Mouse (Mus musculus): ENCODE measurements at regions not wholly inside any gene's neighbourhood (a gene's known extent, or its start where the extent isn't known, plus 50 kb on each side); places are given as distances from the start of the nearest gene placed in this dataset.

DNA sequence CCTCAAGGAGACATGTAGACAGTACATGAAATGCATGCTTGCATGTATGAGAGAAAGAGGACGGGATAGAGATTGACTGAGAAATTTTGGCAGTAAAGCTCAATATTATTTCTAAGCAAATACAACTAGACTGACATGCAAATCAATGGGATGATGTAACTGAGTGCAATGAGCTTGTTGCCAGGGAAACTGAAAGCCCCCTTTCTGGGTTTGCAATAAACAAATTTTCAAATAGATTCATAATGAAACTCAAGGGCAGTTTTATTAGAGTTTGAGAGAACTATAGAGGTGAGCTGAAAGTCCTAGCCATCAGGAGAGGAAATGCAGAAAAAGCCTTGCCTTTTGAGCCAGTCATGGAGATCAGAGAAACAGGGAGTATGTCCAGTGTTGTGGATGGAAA is 460.2 kb downstream of the Arl4a start:
- no peak for DNase-seq

- no peak for DNase-seq
Observed at GRCm38 (mm10) chr12:39572802-39573201, 465.0 kb downstream of the Arl4a start.

GRCm38 (mm10) chr12:39572147-39572546 is 465.7 kb downstream of the Arl4a start:
- DNase-seq = no peak

- no peak for DNase-seq
Observed at GRCm38 (mm10) chr12:39560734-39561446, 476.9 kb downstream of the Arl4a start.

- no peak for DNase-seq
Observed at GRCm38 (mm10) chr12:39558491-39558890, 479.3 kb downstream of the Arl4a start.

DNA sequence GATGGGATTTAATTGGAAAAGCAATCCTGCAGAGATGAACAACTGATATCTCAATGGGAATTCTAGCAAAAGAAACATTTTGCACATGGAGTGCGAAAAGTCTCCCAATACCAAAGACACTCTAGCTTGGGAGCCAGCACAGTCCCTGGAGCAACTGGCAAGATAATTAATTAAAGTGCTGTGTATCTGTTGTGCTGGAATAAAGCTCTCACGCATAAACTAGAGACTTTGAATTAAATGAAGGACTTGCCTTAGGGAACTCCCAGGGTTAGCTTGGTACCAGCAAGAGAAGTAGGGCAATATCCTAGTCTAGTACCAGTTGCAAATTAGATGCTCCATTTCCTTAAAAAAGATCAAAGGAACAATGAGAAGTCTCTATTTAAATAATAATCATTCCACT is 501.5 kb downstream of the Arl4a start:
- DNase-seq = no peak

- no peak for DNase-seq
Observed at GRCm38 (mm10) chr12:39528121-39528520, 509.7 kb downstream of the Arl4a start.

- DNase-seq = no peak
Observed at GRCm38 (mm10) chr12:39527216-39527600, 510.6 kb downstream of the Arl4a start.

DNA sequence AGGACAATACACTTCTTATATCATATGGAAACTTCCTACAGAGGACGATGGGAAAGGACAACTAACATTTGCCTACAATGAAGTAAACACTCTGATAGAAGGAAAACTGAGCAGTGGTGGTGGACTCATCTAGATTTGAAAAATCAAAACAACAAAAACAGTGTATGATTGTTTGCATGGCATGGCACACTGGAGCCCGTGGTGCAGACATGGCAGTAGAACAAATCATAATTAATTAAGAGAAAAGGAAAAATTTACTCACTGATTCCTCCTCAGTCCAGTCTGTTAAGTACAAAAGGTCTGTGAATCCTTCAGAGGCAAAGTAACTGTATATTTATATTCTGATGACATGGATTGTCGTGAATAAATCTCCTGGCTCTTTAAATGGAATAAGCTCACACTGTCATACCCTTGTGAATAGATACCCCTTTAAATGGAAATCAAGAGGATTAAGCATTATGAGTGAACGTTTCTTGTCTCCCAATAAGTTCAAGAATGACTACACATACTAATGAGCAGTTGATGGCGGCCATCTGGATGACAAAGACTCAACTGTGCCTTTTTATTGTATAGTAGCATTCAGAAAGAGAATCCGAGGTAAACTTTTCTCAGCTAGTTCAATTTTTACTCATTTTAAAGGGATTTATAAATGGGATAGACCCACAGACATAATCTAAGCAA is 511.1 kb downstream of the Arl4a start:
- no peak for DNase-seq

GRCm38 (mm10) chr12:39515690-39516089 is 522.1 kb downstream of the Arl4a start:
- DNase-seq = no peak

DNA sequence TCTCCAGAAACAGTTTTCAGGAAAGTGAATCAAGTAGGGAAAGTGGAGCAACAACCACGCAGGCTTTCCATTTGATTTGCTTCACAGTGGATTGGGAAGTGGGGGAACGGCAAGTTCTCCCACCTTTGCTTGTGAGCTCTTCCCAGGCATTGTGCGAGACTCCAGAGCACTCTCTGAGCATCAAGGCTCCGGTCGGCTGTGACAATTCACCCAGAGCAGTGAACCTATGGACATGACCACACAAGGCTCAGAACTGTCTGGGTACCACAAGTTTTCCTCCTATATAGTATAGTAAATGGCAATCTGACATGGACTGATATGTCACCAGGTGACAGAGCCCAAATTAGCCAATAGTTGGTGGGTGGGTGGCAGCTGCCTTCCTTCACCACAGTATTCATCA is 527.0 kb downstream of the Arl4a start:
- no peak for DNase-seq

GRCm38 (mm10) chr12:39510073-39510812 is 527.6 kb downstream of the Arl4a start:
- peak; percentile 56 for DNase-seq

DNA sequence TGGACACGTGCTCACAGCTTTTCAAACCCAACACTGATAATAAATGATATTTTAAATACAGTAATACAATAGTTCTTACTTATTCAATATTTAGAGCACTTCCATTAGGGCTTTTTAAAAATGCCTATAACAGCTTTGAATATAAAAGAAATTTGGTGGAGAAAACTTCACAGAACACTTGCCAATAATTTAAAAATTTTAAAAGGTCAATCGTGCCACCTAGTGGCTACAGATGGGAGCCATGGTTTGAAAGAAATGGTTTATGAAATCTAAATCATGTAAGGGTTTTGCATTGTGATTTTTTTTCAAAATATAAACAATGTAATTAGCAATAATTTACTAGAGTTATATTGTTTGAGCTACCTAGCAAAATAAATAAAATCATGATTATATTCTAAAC is 541.6 kb downstream of the Arl4a start:
- peak; percentile 48 for DNase-seq

- DNase-seq = peak; percentile 67
Observed at GRCm38 (mm10) chr12:39493578-39494218, 544.1 kb downstream of the Arl4a start.

- DNase-seq = peak; percentile 75
Observed at GRCm38 (mm10) chr12:39493114-39493513, 544.7 kb downstream of the Arl4a start.

- DNase-seq = no peak
Observed at GRCm38 (mm10) chr12:39472984-39473383, 564.8 kb downstream of the Arl4a start.
